Mouse (Mus musculus) MEL (cell line): ENCODE measurements at regions not wholly inside any gene's neighbourhood (a gene's known extent, or its start where the extent isn't known, plus 50 kb on each side); places are given as distances from the start of the nearest gene placed in this dataset.

ENCODE experiments used
- CHD1 ChIP-seq: IDR thresholded peaks from 2 replicates; pipeline ENCODE4 v1.6.1; 2012; ENCODE audit warnings: low read depth, mild to moderate bottlenecking, inconsistent platforms, low read length, improper control_type of control experiment
- CTCF ChIP-seq, 3 experiments: IDR thresholded peaks in 2 of 3; conservative IDR thresholded peaks in 1 of 3; 2 replicates each; pipeline ENCODE4 v1.5.1; 2011 to 2012; ENCODE audit warnings: low read length in 3 of 3, low read depth in 2 of 3, mild to moderate bottlenecking in 2 of 3, improper control_type of control experiment in 1 of 3, inconsistent platforms in 1 of 3, mixed read lengths in 1 of 3, moderate library complexity in 1 of 3; ENCODE audit not compliant: control insufficient read depth in 1 of 3, insufficient read depth in 1 of 3, poor library complexity in 1 of 3, severe bottlenecking in 1 of 3
- EP300 ChIP-seq, 2 experiments: IDR thresholded peaks; 2 replicates each; pipeline ENCODE4 v1.6.1; 2011; ENCODE audit warnings: improper control_type of control experiment in 2 of 2, low read length in 2 of 2, low read depth in 1 of 2, mild to moderate bottlenecking in 1 of 2
- HCFC1 ChIP-seq: IDR thresholded peaks from 2 replicates; pipeline ENCODE4 v1.6.1; 2012; ENCODE audit warnings: low read depth, mild to moderate bottlenecking, inconsistent platforms, low read length, improper control_type of control experiment, moderate library complexity
- JUND ChIP-seq: IDR thresholded peaks from 2 replicates; pipeline ENCODE4 v1.6.1; 2011; ENCODE audit warnings: low read depth, mild to moderate bottlenecking, improper control_type of control experiment, low read length
- MAFK ChIP-seq: IDR thresholded peaks from 2 replicates; pipeline ENCODE4 v1.6.1; 2011; ENCODE audit warnings: low read depth, mild to moderate bottlenecking, low read length, improper control_type of control experiment, borderline replicate concordance
- MAX ChIP-seq: IDR thresholded peaks from 2 replicates; pipeline ENCODE4 v1.6.1; 2011; ENCODE audit warnings: low read length, improper control_type of control experiment
- MYC ChIP-seq: IDR thresholded peaks from 2 replicates; pipeline ENCODE4 v1.6.1; 2011; ENCODE audit warnings: low read depth, mild to moderate bottlenecking, low read length, improper control_type of control experiment, moderate library complexity
- POLR2A ChIP-seq, 2 experiments: IDR thresholded peaks; 2 replicates each; pipeline ENCODE4 v1.6.1; 2011 to 2012; ENCODE audit warnings: low read length in 2 of 2, mild to moderate bottlenecking in 2 of 2, control low read depth in 1 of 2, improper control_type of control experiment in 1 of 2, low read depth in 1 of 2, moderate library complexity in 1 of 2; ENCODE audit not compliant: control insufficient read depth in 1 of 2, insufficient read depth in 1 of 2, poor library complexity in 1 of 2
- POLR2AphosphoS2 ChIP-seq: IDR thresholded peaks from 2 replicates; pipeline ENCODE4 v1.6.1; 2011; ENCODE audit warnings: low read length, improper control_type of control experiment
- SIN3A ChIP-seq: IDR thresholded peaks from 2 replicates; pipeline ENCODE4 v1.6.1; 2012; ENCODE audit warnings: low read length, improper control_type of control experiment, inconsistent platforms
- TBP ChIP-seq: IDR thresholded peaks from 2 replicates; pipeline ENCODE4 v1.8.0; 2011; ENCODE audit warnings: low read depth, low read length, improper control_type of control experiment
- TCF12 ChIP-seq: IDR thresholded peaks from 2 replicates; pipeline ENCODE4 v1.6.1; 2014; ENCODE audit warnings: low read depth, mild to moderate bottlenecking, inconsistent platforms, low read length, improper control_type of control experiment, moderate library complexity
- ZC3H11A ChIP-seq: IDR thresholded peaks from 2 replicates; pipeline ENCODE4 v1.6.1; 2012; ENCODE audit warnings: low read depth, mild to moderate bottlenecking, inconsistent platforms, low read length, improper control_type of control experiment

- TF ChIP-seq ZC3H11A = no peak
- TF ChIP-seq MYC = no peak
- TF ChIP-seq HCFC1 = no peak
- TF ChIP-seq TCF12 = no peak
- TF ChIP-seq SIN3A = no peak
- no peak for TF ChIP-seq CTCF (IDR thresholded peaks at IDR 0.05 in 2 of 3, conservative IDR thresholded peaks at IDR 0.05 in 1 of 3; ENCODE audit: control insufficient read depth in 1 of 3, insufficient read depth in 1 of 3, low read depth in 2 of 3, low read length in 3 of 3, poor library complexity in 1 of 3, severe bottlenecking in 1 of 3)
- no peak for TF ChIP-seq CHD1
- no peak for TF ChIP-seq EP300 (IDR thresholded peaks at IDR 0.05; ENCODE audit: low read depth in 1 of 2, low read length in 2 of 2)
- no peak for TF ChIP-seq MAFK
- TF ChIP-seq MAX = no peak
- no peak for TF ChIP-seq JUND
- TF ChIP-seq POLR2A (IDR thresholded peaks at IDR 0.05; ENCODE audit: control insufficient read depth in 1 of 2, insufficient read depth in 1 of 2, low read depth in 1 of 2, low read length in 2 of 2, poor library complexity in 1 of 2) = no peak
- TF ChIP-seq POLR2AphosphoS2 = no peak
- TF ChIP-seq TBP = no peak
Observed at GRCm38 (mm10) chr15:59151506-59151905, 262.4 kb downstream of the Gm49356 start.
